Mouse (Mus musculus) MN1 (cell line): ENCODE data around the gene Zfp414.
"Not testable (repeated sequence)": the region's sequence is repeated elsewhere in the genome, so short reads cannot be mapped to it uniquely, and the experiment has no call there.

ENCODE experiments used
- DNase-seq: peaks from one replicate; pipeline ENCODE4 v3.0.0-alpha.2; 2016; ENCODE audit warnings: low spot score

Zfp414 gene

GRCm38 (mm10) chr17:33628621-33629486, at the start of gene Zfp414:
Zfp414 (plus strand) TSS chr17:33629090.
- DNase-seq = peak; percentile 97

GRCm38 (mm10) chr17:33584061-33584460, 44.8 kb upstream of the Zfp414 start:
- DNase-seq = no peak

- no peak for DNase-seq
Measured at GRCm38 (mm10) chr17:33586011-33586410, 42.9 kb upstream of the Zfp414 start.

GRCm38 (mm10) chr17:33597271-33597670, 31.6 kb upstream of the Zfp414 start:
- no peak for DNase-seq

GRCm38 (mm10) chr17:33598506-33598905, 30.4 kb upstream of the Zfp414 start:
- no peak for DNase-seq

GRCm38 (mm10) chr17:33599836-33600475, 28.9 kb upstream of the Zfp414 start:
- DNase-seq = no peak

- DNase-seq = no peak
Measured at GRCm38 (mm10) chr17:33600831-33601230, 28.1 kb upstream of the Zfp414 start.

GRCm38 (mm10) chr17:33601947-33602346, 26.9 kb upstream of the Zfp414 start:
- no peak for DNase-seq

GRCm38 (mm10) chr17:33607273-33607672, 21.6 kb upstream of the Zfp414 start:
- no peak for DNase-seq

GRCm38 (mm10) chr17:33610548-33610947, 18.3 kb upstream of the Zfp414 start:
- no peak for DNase-seq

GRCm38 (mm10) chr17:33613726-33614125, 15.2 kb upstream of the Zfp414 start:
- not testable (repeated sequence) for DNase-seq

- DNase-seq = no peak
Measured at GRCm38 (mm10) chr17:33627281-33627680, 1.6 kb upstream of the Zfp414 start.

GRCm38 (mm10) chr17:33629487-33630125, 716 bp downstream of the Zfp414 start:
- no peak for DNase-seq

- DNase-seq = peak; percentile 51
Measured at GRCm38 (mm10) chr17:33630171-33630895, 1.4 kb downstream of the Zfp414 start.

- DNase-seq = no peak
Measured at GRCm38 (mm10) chr17:33631236-33631635, 2.3 kb downstream of the Zfp414 start.

GRCm38 (mm10) chr17:33631796-33632195, 2.9 kb downstream of the Zfp414 start:
- DNase-seq = no peak

- DNase-seq = peak; percentile 66
Measured at GRCm38 (mm10) chr17:33637038-33637437, 8.1 kb downstream of the Zfp414 start.

GRCm38 (mm10) chr17:33637516-33638276, 8.8 kb downstream of the Zfp414 start, which contains the start of gene Pram1:
Pram1 (plus strand) TSS chr17:33638056.
- DNase-seq = no peak

- DNase-seq = no peak
Measured at GRCm38 (mm10) chr17:33639743-33640142, 10.9 kb downstream of the Zfp414 start.

GRCm38 (mm10) chr17:33644068-33644467, 15.2 kb downstream of the Zfp414 start:
- DNase-seq = no peak

- no peak for DNase-seq
Measured at GRCm38 (mm10) chr17:33645073-33645472, 16.2 kb downstream of the Zfp414 start.
